Mouse (Mus musculus) forebrain, embryonic 14.5 days (tissue): ENCODE data around the gene Lrit3. TPM values are rescaled to one million over a fixed set of nuclear protein-coding genes. Genes with fewer than 3 reads are reported as not detected.
A peak's percentile ranks its signal among the peaks of the same experiment; 100 is the strongest.

Experiments
- ATAC-seq: fragments of 200-750 bp; cut with Nextera tagmentation; 2 replicates; pipeline ENCODE4 v1.8.0; 2017; ENCODE audit warnings: mild to moderate bottlenecking, moderate library complexity
- DNase-seq: peaks from one replicate; pipeline ENCODE4 v3.0.0-alpha.2; 2015; ENCODE audit warnings: low spot score
- H3K27ac ChIP-seq: fragments of 300-500 bp; sonication (generic); 2 replicates; pipeline ENCODE4 v1.5.1; 2014; ENCODE audit warnings: low read depth, mild to moderate bottlenecking, control low read depth, low read length, moderate library complexity
- H3K27me3 ChIP-seq: fragments of 300-500 bp; sonication (generic); replicated peaks from 2 replicates; pipeline ENCODE4 v1.6.1; 2014; ENCODE audit warnings: low read length, control low read depth, mixed read lengths; ENCODE audit not compliant: control insufficient read depth, insufficient read depth
- H3K36me3 ChIP-seq: fragments of 300-500 bp; sonication (generic); 2 replicates; pipeline ENCODE4 v1.6.1; 2014; ENCODE audit warnings: low read length, control low read depth; ENCODE audit not compliant: control insufficient read depth, insufficient read depth
- H3K4me1 ChIP-seq: fragments of 300-500 bp; sonication (generic); 2 replicates; pipeline ENCODE4 v1.6.1; 2014; ENCODE audit warnings: antibody characterized with exemption, low read length, control low read depth; ENCODE audit not compliant: control insufficient read depth, insufficient read depth
- H3K4me2 ChIP-seq: fragments of 300-500 bp; sonication (generic); 2 replicates; pipeline ENCODE4 v1.6.1; 2014; ENCODE audit warnings: mild to moderate bottlenecking, control low read depth, low read length
- H3K4me3 ChIP-seq: fragments of 300-500 bp; sonication (generic); 2 replicates; pipeline ENCODE4 v1.5.1; 2014; ENCODE audit warnings: low read depth, low read length, control low read depth
- H3K9ac ChIP-seq: fragments of 300-500 bp; sonication (generic); 2 replicates; pipeline ENCODE4 v1.6.1; 2014; ENCODE audit warnings: mild to moderate bottlenecking, low read length, control low read depth, moderate library complexity
- H3K9me3 ChIP-seq: fragments of 300-500 bp; sonication (generic); replicated peaks from 2 replicates; pipeline ENCODE4 v1.6.1; 2016; ENCODE audit warnings: low read length, control low read depth, mixed read lengths; ENCODE audit not compliant: control insufficient read depth
- WGBS: fragments of 180-500 bp; shearing (Covaris S2); extraction: QIAGEN DNeasy Blood & Tissue Kit; methylation state at CpG from one replicate; pipeline ENCODE4 v1.1.7; 2014; 5-methylcytosine and 5-hydroxymethylcytosine counted together
- polyA plus RNA-seq: library from polyadenylated mRNA; unstranded; fragments of >200 nt; fragmentation: Nextera tagmentation; extraction: Ambion mirVana; gene quantifications from 2 replicates; pipeline ENCODE4 v1.2.1, GENCODE M21; 2014

Gene Lrit3
- polyA plus RNA-seq, 1 experiment from 2014 or later = not detected

GRCm38 (mm10) chr3:129754650-129755604, 48.9 kb downstream of the Lrit3 start, which contains the start of gene Egf:
Egf (minus strand) TSS chr3:129755316.
- DNase-seq (peak; percentile 43), ATAC-seq (0 out of 2 replicates have a peak, but pooled peaks have one; percentile 32)
- H3K27me3 ChIP-seq = no peaks in the 10 kb centered on the region
- no peak within 1 kb of the TSS for H3K27ac ChIP-seq
- peaks cover 9% of the 10 kb centered on the region for H3K4me1 ChIP-seq
- 11% methylated on average over 20 of the region's 20 CpGs for WGBS
- H3K9me3 ChIP-seq = no peaks in the 10 kb centered on the region
- peak within 1 kb of the TSS; percentile 24 for H3K4me3 ChIP-seq
- no peaks in the 10 kb centered on the region for H3K36me3 ChIP-seq
- H3K4me2 ChIP-seq = peak within 1 kb of the TSS; percentile 54
- H3K9ac ChIP-seq = peak within 1 kb of the TSS; percentile 37

GRCm38 (mm10) chr3:129744803-129745202, 59.0 kb downstream of the Lrit3 start:
- peak; percentile 27 for DNase-seq
- 58% methylated on average over 8 of the region's 8 CpGs for WGBS
- no peaks in the 10 kb centered on the region for H3K36me3 ChIP-seq
- no peak overlapping the region for H3K4me3 ChIP-seq
- H3K27me3 ChIP-seq = no peaks in the 10 kb centered on the region
- no peak for ATAC-seq
- H3K4me1 ChIP-seq = no peaks in the 10 kb centered on the region
- H3K9me3 ChIP-seq = no peaks in the 10 kb centered on the region
- H3K9ac ChIP-seq = no peak overlapping the region
- H3K4me2 ChIP-seq = no peak overlapping the region
- H3K27ac ChIP-seq = no peak overlapping the region

GRCm38 (mm10) chr3:129742781-129743180, 61.0 kb downstream of the Lrit3 start:
- Histone ChIP-seq H3K4me2 (no peak overlapping the region), H3K27me3 (no peaks in the 10 kb centered on the region), H3K36me3 (no peaks in the 10 kb centered on the region), H3K9ac (no peak overlapping the region), H3K9me3 (no peaks in the 10 kb centered on the region), H3K4me3 (no peak overlapping the region), H3K27ac (no peak overlapping the region), H3K4me1 (no peaks in the 10 kb centered on the region)
- no peak for DNase-seq
- 83% methylated on average over 6 of the region's 6 CpGs for whole genome bisulfite sequencing
- no peak for ATAC-seq

GRCm38 (mm10) chr3:129738291-129739183, 65.3 kb downstream of the Lrit3 start:
- H3K27ac ChIP-seq = no peak overlapping the region
- H3K4me2 ChIP-seq = peak overlapping the region; percentile 12; the same call in 1 of the 2 replicates
- WGBS = 16% methylated on average over 16 of the region's 16 CpGs
- no peak overlapping the region for H3K9ac ChIP-seq
- H3K9me3 ChIP-seq = no peaks in the 10 kb centered on the region
- DNase-seq = peak; percentile 65
- no peaks in the 10 kb centered on the region for H3K4me1 ChIP-seq
- peak; percentile 67 for ATAC-seq
- no peaks in the 10 kb centered on the region for H3K36me3 ChIP-seq
- H3K4me3 ChIP-seq = no peak overlapping the region
- no peaks in the 10 kb centered on the region for H3K27me3 ChIP-seq

Other genes with a start within 250 kb of the Lrit3 start
- 0.89 and 1.5 TPM in 2 replicates for gene Egf, start 48.7 kb downstream of the Lrit3 start, polyA plus RNA-seq
- gene Rrh, start 18.6 kb upstream of the Lrit3 start, polyA plus RNA-seq = 0.28 TPM in 1 of 2 replicates, not detected in the other
- gene Gar1, start 27.4 kb upstream of the Lrit3 start, polyA plus RNA-seq = 25.0 and 28.1 TPM in 2 replicates
- gene Cfi, start 31.9 kb upstream of the Lrit3 start, polyA plus RNA-seq = 0.14 and 0.22 TPM in 2 replicates
- gene Pla2g12a, start 74.6 kb upstream of the Lrit3 start, polyA plus RNA-seq = 38.6 TPM in 2 replicates
- 39.4 and 42.3 TPM in 2 replicates for gene Casp6, start 97.4 kb upstream of the Lrit3 start, polyA plus RNA-seq
- gene Mcub, start 166.2 kb upstream of the Lrit3 start, polyA plus RNA-seq = 6.6 and 7.8 TPM in 2 replicates